Mouse (Mus musculus) limb, embryonic 11.5 days (tissue): Measurements from ENCODE around the gene Arhgef38. TPM values are rescaled to one million over a fixed set of nuclear protein-coding genes. Genes with fewer than 3 reads are reported as not detected.

Source experiments
- ATAC-seq: fragments of 200-750 bp; cut with Nextera tagmentation; 2 replicates; pipeline ENCODE4 v1.8.0; 2017; ENCODE audit warnings: low read depth; ENCODE audit not compliant: insufficient number of reproducible peaks, low FRiP score, low TSS enrichment
- DNase-seq: peaks from one replicate; pipeline ENCODE4 v3.0.0-alpha.2; 2015; ENCODE audit warnings: low spot score
- H3K27ac ChIP-seq: fragments of 300-500 bp; sonication (generic); replicated peaks from 2 replicates; pipeline ENCODE4 v1.5.1; 2014; ENCODE audit warnings: low read depth, mild to moderate bottlenecking, low read length
- H3K27me3 ChIP-seq: fragments of 300-500 bp; sonication (generic); 2 replicates; pipeline ENCODE4 v1.6.1; 2014; ENCODE audit warnings: mild to moderate bottlenecking, low read length, mixed read lengths; ENCODE audit not compliant: control insufficient read depth, insufficient read depth
- H3K36me3 ChIP-seq: fragments of 300-500 bp; sonication (generic); 2 replicates; pipeline ENCODE4 v1.6.1; 2014; ENCODE audit warnings: mild to moderate bottlenecking, low read length, moderate library complexity, mixed read lengths; ENCODE audit not compliant: control insufficient read depth, insufficient read depth
- H3K4me1 ChIP-seq: fragments of 300-500 bp; sonication (generic); 2 replicates; pipeline ENCODE4 v1.6.1; 2014; ENCODE audit warnings: low read length, mixed read lengths; ENCODE audit not compliant: control insufficient read depth, insufficient read depth
- H3K4me2 ChIP-seq: fragments of 300-500 bp; sonication (generic); 2 replicates; pipeline ENCODE4 v1.6.1; 2014; ENCODE audit warnings: low read depth, mild to moderate bottlenecking, moderate library complexity; ENCODE audit not compliant: severe bottlenecking
- H3K4me3 ChIP-seq: fragments of 300-500 bp; sonication (generic); 2 replicates; pipeline ENCODE4 v1.5.1; 2014; ENCODE audit warnings: low read depth, low read length
- H3K9ac ChIP-seq: fragments of 300-500 bp; sonication (generic); 2 replicates; pipeline ENCODE4 v1.6.1; 2014; ENCODE audit warnings: mild to moderate bottlenecking, low read length
- H3K9me3 ChIP-seq: fragments of 300-500 bp; sonication (generic); 2 replicates; pipeline ENCODE4 v1.6.1; 2016; ENCODE audit warnings: low read length; ENCODE audit not compliant: control insufficient read depth
- WGBS: fragments of 180-500 bp; shearing (Covaris S2); extraction: QIAGEN DNeasy Blood & Tissue Kit; methylation state at CpG from one replicate; pipeline ENCODE4 v1.1.7; 2014; 5-methylcytosine and 5-hydroxymethylcytosine counted together
- polyA plus RNA-seq: library from polyadenylated mRNA; unstranded; fragments of >200 nt; fragmentation: Nextera tagmentation; extraction: Ambion mirVana; gene quantifications from 2 replicates; pipeline ENCODE4 v1.2.1, GENCODE M21; 2014

The Arhgef38 gene
- polyA plus RNA-seq, 1 experiment from 2014 or later: not detected

- no peak overlapping the region for H3K4me2 ChIP-seq
- no peak overlapping the region for H3K27ac ChIP-seq
- H3K36me3 ChIP-seq: peaks cover 4% of the 10 kb centered on the region; the same call in 1 of the 2 replicates
- WGBS: 92% methylated on average over 10 of the region's 10 CpGs
- no peak overlapping the region for H3K9ac ChIP-seq
- H3K9me3 ChIP-seq: no peaks in the 10 kb centered on the region
- DNase-seq: no peak
- no peak overlapping the region for H3K4me3 ChIP-seq
- H3K27me3 ChIP-seq: no peaks in the 10 kb centered on the region
- no peak for ATAC-seq
- no peaks in the 10 kb centered on the region for H3K4me1 ChIP-seq
Observed at GRCm38 (mm10) chr3:133075560-133075959, 159.2 kb downstream of the Arhgef38 start.

Other genes starting within 250 kb of the Arhgef38 start
- 23.0 and 25.3 TPM in 2 replicates for gene Ints12, start 143.1 kb downstream of the Arhgef38 start, polyA plus RNA-seq
- 10.9 and 12.1 TPM in 2 replicates for gene Gstcd, start 142.9 kb downstream of the Arhgef38 start, polyA plus RNA-seq
- gene Ppa2, start 75.2 kb upstream of the Arhgef38 start, polyA plus RNA-seq: 78.4 and 85.8 TPM in 2 replicates